Mouse (Mus musculus): ENCODE data around the gene Tmem132d. TPM values are rescaled to one million over a fixed set of nuclear protein-coding genes. Genes with fewer than 3 reads are reported as not detected.
"Not testable (repeated sequence)": the region's sequence is repeated elsewhere in the genome, so short reads cannot be mapped to it uniquely, and the experiment has no call there.

The Tmem132d gene
- polyA plus RNA-seq, 1 experiment from 2014 or later: 1.3 TPM

- no peak for ATAC-seq (ENCODE audit: insufficient number of reproducible peaks, insufficient read depth, low FRiP score, low TSS enrichment)
- WGBS: 85% methylated on average over 3 of the region's 3 CpGs
- H3K4me3 ChIP-seq: no peak overlapping the region
- H3K9me3 ChIP-seq: no peaks in the 10 kb centered on the region
- H3K4me2 ChIP-seq (replicated peaks): no peak overlapping the region
- H3K4me1 ChIP-seq: peaks cover 14% of the 10 kb centered on the region
- H3K27me3 ChIP-seq: no peaks in the 10 kb centered on the region
- H3K27ac ChIP-seq: no peak overlapping the region
- no peaks in the 10 kb centered on the region for H3K36me3 ChIP-seq
- H3K9ac ChIP-seq: no peak overlapping the region
Measured at GRCm38 (mm10) chr5:127756011-127756410, 676.9 kb downstream of the Tmem132d start.

GRCm38 (mm10) chr5:127755594-127755993 lies 677.3 kb downstream of the Tmem132d start:
- 73% methylated on average over 4 of the region's 4 CpGs for WGBS
- Histone ChIP-seq H3K27ac (no peak overlapping the region), H3K4me1 (peaks cover 18% of the 10 kb centered on the region), H3K27me3 (no peaks in the 10 kb centered on the region), H3K4me2 (replicated peaks) (no peak overlapping the region), H3K9ac (no peak overlapping the region), H3K9me3 (no peaks in the 10 kb centered on the region), H3K4me3 (no peak overlapping the region), H3K36me3 (no peaks in the 10 kb centered on the region)
- no peak for ATAC-seq (ENCODE audit: insufficient number of reproducible peaks, insufficient read depth, low FRiP score, low TSS enrichment)

GRCm38 (mm10) chr5:127751262-127751975 lies 681.5 kb downstream of the Tmem132d start:
- Histone ChIP-seq H3K4me2 (replicated peaks) (peak overlapping the region; percentile 28), H3K4me3 (no peak overlapping the region), H3K27ac (peak overlapping the region; percentile 60; the same call in 1 of the 2 replicates), H3K4me1 (peaks cover 18% of the 10 kb centered on the region), H3K9me3 (no peaks in the 10 kb centered on the region), H3K36me3 (no peaks in the 10 kb centered on the region), H3K27me3 (no peaks in the 10 kb centered on the region), H3K9ac (no peak overlapping the region)
- WGBS: 8% methylated on average over 20 of the region's 20 CpGs
- ATAC-seq (ENCODE audit: insufficient number of reproducible peaks, insufficient read depth, low FRiP score, low TSS enrichment): peak; percentile 61

DNA sequence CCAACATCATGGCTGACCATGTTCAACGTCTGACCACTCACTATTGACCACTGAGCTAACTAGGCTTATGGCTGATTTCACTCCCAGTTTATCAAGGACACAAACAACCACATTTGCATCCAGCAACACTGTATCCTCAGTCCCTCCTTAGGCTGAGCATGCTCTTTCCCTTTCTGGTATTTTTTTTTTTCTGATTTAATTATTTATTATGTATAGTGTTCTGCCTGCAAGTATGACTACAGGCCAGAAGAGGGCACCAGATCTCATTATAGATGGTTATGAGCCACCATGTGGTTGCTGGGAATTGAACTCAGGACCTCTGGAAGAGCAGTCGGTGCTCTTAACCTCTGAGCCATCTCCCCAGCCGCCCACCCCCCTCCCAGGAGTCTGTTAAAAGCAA lies 683.3 kb downstream of the Tmem132d start:
- H3K4me1 ChIP-seq: peaks cover 18% of the 10 kb centered on the region
- not testable (repeated sequence) for H3K9ac ChIP-seq; H3K27me3 ChIP-seq; H3K27ac ChIP-seq; H3K9me3 ChIP-seq; ATAC-seq (ENCODE audit: insufficient number of reproducible peaks, insufficient read depth, low FRiP score, low TSS enrichment); H3K4me2 ChIP-seq (replicated peaks); H3K4me3 ChIP-seq; H3K36me3 ChIP-seq
- WGBS: 92% methylated on average over 3 of the region's 3 CpGs

GRCm38 (mm10) chr5:127741331-127741730 lies 691.5 kb downstream of the Tmem132d start:
- Histone ChIP-seq H3K4me3 (no peak overlapping the region), H3K27me3 (no peaks in the 10 kb centered on the region), H3K9ac (no peak overlapping the region), H3K27ac (no peak overlapping the region), H3K4me1 (no peaks in the 10 kb centered on the region), H3K9me3 (no peaks in the 10 kb centered on the region), H3K4me2 (replicated peaks) (no peak overlapping the region), H3K36me3 (no peaks in the 10 kb centered on the region)
- ATAC-seq (ENCODE audit: insufficient number of reproducible peaks, insufficient read depth, low FRiP score, low TSS enrichment): no peak
- 87% methylated on average over 16 of the region's 16 CpGs for WGBS

Other genes starting within 250 kb of the Tmem132d start
- 8.1 and 8.2 TPM in 2 replicates for gene Fzd10, start 167.8 kb upstream of the Tmem132d start, polyA plus RNA-seq (2016; fragmentation: Nextera tagmentation; extraction: Ambion mirVana)